Comparison of ENCODE assay signal across 10 mouse cellular contexts in the genomic region with DNA sequence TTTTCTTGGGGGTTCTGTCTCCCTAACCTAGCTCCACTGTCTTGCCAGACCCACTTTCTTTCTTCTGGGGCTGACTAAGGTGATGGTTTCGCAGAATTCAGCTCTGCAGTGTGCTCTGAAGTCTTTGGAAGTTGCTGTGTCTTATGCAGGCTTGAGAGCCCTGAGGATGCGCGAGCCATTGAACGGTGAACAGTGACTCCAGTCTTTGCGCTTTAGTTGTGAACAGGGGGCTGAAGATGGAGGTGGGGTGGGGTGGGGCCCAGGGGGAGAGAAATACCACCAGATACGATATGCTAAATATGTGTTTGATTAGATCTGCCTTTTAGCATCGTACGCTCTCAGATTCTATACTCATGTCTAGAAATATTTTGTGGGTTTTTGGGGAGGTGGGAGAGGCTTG. TPM values are rescaled to one million over a fixed set of nuclear protein-coding genes. Genes with fewer than 3 reads are reported as not detected.
A peak's percentile ranks its signal among the peaks of the same experiment; 100 is the strongest.
DNase-seq lines count a peak whose midpoint lies in the region; ATAC-seq and TF ChIP-seq lines count a peak whose summit lies in the region.
"Had no signal": no experiment of that assay in that cellular context is flagged by ENCODE, and none has a peak within 500 bp of the region (broad histone marks: within the 10 kb centered on the region; RNA-seq: fewer than 3 reads in every experiment).

No protein-coding gene starts in this region.

- H3K27me3 ChIP-seq in kidney, postnatal 0 days (ENCODE audit: insufficient read depth, low read length) = no peaks in the 10 kb centered on the region
- H3K27me3 ChIP-seq in embryonic facial prominence, embryonic 15.5 days = no peaks in the 10 kb centered on the region
- H3K27me3 ChIP-seq in intestine, embryonic 15.5 days (replicated peaks) = no peaks in the 10 kb centered on the region
- no peaks in the 10 kb centered on the region for H3K27me3 ChIP-seq in neural tube, embryonic 12.5 days (replicated peaks)

- WGBS in kidney, postnatal 0 days = 75% methylated on average over 8 of the region's 8 CpGs
- 59% methylated on average over 8 of the region's 8 CpGs for WGBS in embryonic facial prominence, embryonic 15.5 days
- 82% methylated on average over 8 of the region's 8 CpGs for WGBS in intestine, embryonic 15.5 days
- 86% methylated on average over 8 of the region's 8 CpGs for WGBS in neural tube, embryonic 12.5 days

- no peak for TF ChIP-seq CTCF in kidney, postnatal 0 days (IDR thresholded peaks at IDR 0.05; ENCODE audit: low read depth)

- DNase-seq in kidney, postnatal 0 days (ENCODE audit: low spot score) = no peak
- DNase-seq in kidney, postnatal 10 days = no peak
- no peak for DNase-seq in thymus, postnatal 10 days (ENCODE audit: low spot score in 2 of 2)
- no peak for DNase-seq in left cerebral cortex, postnatal 36 days (ENCODE audit: low spot score in 2 of 2)
- DNase-seq: thymus, postnatal 14 days had no signal

- peak overlapping the region; percentile 8; the same call in 1 of the 2 replicates for H3K4me3 ChIP-seq in kidney, postnatal 0 days (replicated peaks; ENCODE audit: low read depth, low read length)
- H3K4me3 ChIP-seq in embryonic facial prominence, embryonic 15.5 days (replicated peaks) = peak overlapping the region; percentile 82
- H3K4me3 ChIP-seq in intestine, embryonic 15.5 days (replicated peaks) = peak overlapping the region; percentile 93
- H3K4me3 ChIP-seq in neural tube, embryonic 12.5 days = peak overlapping the region; percentile 13; the same call in 1 of the 2 replicates

- intact Hi-C loops in left cerebral cortex, postnatal 36 days (cut with DNase I) = loop anchor here (10.0 kb wide), 1 partner anchor 60 kb away; a partner anchor contains a TSS

- ATAC-seq in kidney, postnatal 0 days (replicated peaks; ENCODE audit: low FRiP score, low read depth) = no peak
- ATAC-seq in embryonic facial prominence, embryonic 15.5 days (ENCODE audit: insufficient number of reproducible peaks, low FRiP score, low TSS enrichment, low read depth) = no peak
- no peak for ATAC-seq in intestine, embryonic 15.5 days
- no peak for ATAC-seq in neural tube, embryonic 12.5 days (ENCODE audit: low FRiP score, low read depth)
- no peak for ATAC-seq in erythroid progenitor cell, adult 5-6 weeks (replicated peaks; ENCODE audit: low FRiP score, poor library complexity, severe bottlenecking)

- H3K36me3 ChIP-seq in kidney, postnatal 0 days (ENCODE audit: insufficient read depth, low read length) = 0 out of 2 replicates have a peak, but pooled peaks cover 3% of the 10 kb centered on the region
- H3K36me3 ChIP-seq in embryonic facial prominence, embryonic 15.5 days = peaks cover 4% of the 10 kb centered on the region
- 0 out of 2 replicates have a peak, but pooled peaks cover 2% of the 10 kb centered on the region for H3K36me3 ChIP-seq in intestine, embryonic 15.5 days
- H3K36me3 ChIP-seq in neural tube, embryonic 12.5 days = peaks cover 2% of the 10 kb centered on the region; the same call in 1 of the 2 replicates

- H3K9ac ChIP-seq in kidney, postnatal 0 days (ENCODE audit: low read depth, low read length) = 0 out of 2 replicates have a peak overlapping the region, but pooled peaks have one; percentile 19
- H3K9ac ChIP-seq in embryonic facial prominence, embryonic 15.5 days = no peak overlapping the region
- H3K9ac ChIP-seq in intestine, embryonic 15.5 days = peak overlapping the region; percentile 26; the same call in 1 of the 2 replicates
- peak overlapping the region; percentile 30; the same call in 1 of the 2 replicates for H3K9ac ChIP-seq in neural tube, embryonic 12.5 days

- peak overlapping the region; percentile 73 for H3K27ac ChIP-seq in kidney, postnatal 0 days
- H3K27ac ChIP-seq in embryonic facial prominence, embryonic 15.5 days (replicated peaks) = peak overlapping the region; percentile 96; the same call in 1 of the 2 replicates
- H3K27ac ChIP-seq in intestine, embryonic 15.5 days = peak overlapping the region; percentile 91
- H3K27ac ChIP-seq in neural tube, embryonic 12.5 days = peak overlapping the region; percentile 43; the same call in 1 of the 2 replicates

- no peaks in the 10 kb centered on the region for H3K9me3 ChIP-seq in kidney, postnatal 0 days (replicated peaks; ENCODE audit: low read length)
- H3K9me3 ChIP-seq in embryonic facial prominence, embryonic 15.5 days (replicated peaks) = no peaks in the 10 kb centered on the region
- H3K9me3 ChIP-seq in intestine, embryonic 15.5 days = no peaks in the 10 kb centered on the region
- no peaks in the 10 kb centered on the region for H3K9me3 ChIP-seq in neural tube, embryonic 12.5 days

- H3K4me1 ChIP-seq in kidney, postnatal 0 days (replicated peaks; ENCODE audit: insufficient read depth, low read length) = peaks cover 9% of the 10 kb centered on the region; the same call in 1 of the 2 replicates
- peaks cover 63% of the 10 kb centered on the region for H3K4me1 ChIP-seq in embryonic facial prominence, embryonic 15.5 days
- H3K4me1 ChIP-seq in intestine, embryonic 15.5 days (replicated peaks) = peaks cover 34% of the 10 kb centered on the region
- peaks cover 26% of the 10 kb centered on the region for H3K4me1 ChIP-seq in neural tube, embryonic 12.5 days

- H3K4me2 ChIP-seq in kidney, postnatal 0 days (ENCODE audit: low read length) = peak overlapping the region; percentile 88
- H3K4me2 ChIP-seq in embryonic facial prominence, embryonic 15.5 days (replicated peaks) = peak overlapping the region; percentile 80
- H3K4me2 ChIP-seq in intestine, embryonic 15.5 days (replicated peaks) = peak overlapping the region; percentile 85
- peak overlapping the region; percentile 92 for H3K4me2 ChIP-seq in neural tube, embryonic 12.5 days (replicated peaks)

RNA-seq across cellular contexts. Expression of a gene that starts 2.2 kb away (rescaled TPM):
- 12.7 and 13.0 TPM in 2 replicates for polyA plus RNA-seq in kidney, postnatal 0 days (2015; fragmentation: Nextera tagmentation; extraction: Ambion mirVana)
- polyA plus RNA-seq in embryonic facial prominence, embryonic 15.5 days (2015; fragmentation: Nextera tagmentation; extraction: Ambion mirVana) = 24.2 and 28.1 TPM in 2 replicates
- polyA plus RNA-seq in intestine, embryonic 15.5 days (2015; fragmentation: Nextera tagmentation; extraction: Ambion mirVana) = 11.2 and 11.6 TPM in 2 replicates
- polyA plus RNA-seq in neural tube, embryonic 12.5 days (2016; fragmentation: Nextera tagmentation; extraction: Ambion mirVana) = 12.8 and 14.3 TPM in 2 replicates
- total RNA-seq in erythroid progenitor cell, adult 5-6 weeks (2015; ENCODE audit: low replicate concordance) = 4.7 and 10.9 TPM in 2 replicates
- total RNA-seq in erythroid progenitor cell, adult 5-6 weeks (2017; ENCODE audit: low replicate concordance) = 2.9 and 4.0 TPM in 2 replicates
- 10 to 100 TPM; 36.3 to 45.0 TPM for total RNA-seq in left cerebral cortex, postnatal 36 days (2021)

RNA-seq across cellular contexts. Expression of a gene that starts 17.4 kb away (rescaled TPM):
- polyA plus RNA-seq in kidney, postnatal 0 days (2015; fragmentation: Nextera tagmentation; extraction: Ambion mirVana) = 0.14 TPM in 1 of 2 replicates, not detected in the other
- polyA plus RNA-seq in embryonic facial prominence, embryonic 15.5 days (2015; fragmentation: Nextera tagmentation; extraction: Ambion mirVana) = not detected in 2 replicates
- not detected in 2 replicates for polyA plus RNA-seq in intestine, embryonic 15.5 days (2015; fragmentation: Nextera tagmentation; extraction: Ambion mirVana)
- not detected in 2 replicates for polyA plus RNA-seq in neural tube, embryonic 12.5 days (2016; fragmentation: Nextera tagmentation; extraction: Ambion mirVana)
- not detected in 2 replicates for total RNA-seq in erythroid progenitor cell, adult 5-6 weeks (2015; ENCODE audit: low replicate concordance)
- total RNA-seq in erythroid progenitor cell, adult 5-6 weeks (2017; ENCODE audit: low replicate concordance) = not detected in 2 replicates
- not detected for total RNA-seq in left cerebral cortex, postnatal 36 days (2021)
- total RNA-seq: common myeloid progenitor, adult 5-6 weeks had no signal

RNA-seq across cellular contexts. Expression of a gene that starts 48.0 kb away (rescaled TPM):
- polyA plus RNA-seq in kidney, postnatal 0 days (2015; fragmentation: Nextera tagmentation; extraction: Ambion mirVana) = not detected in 2 replicates
- polyA plus RNA-seq in embryonic facial prominence, embryonic 15.5 days (2015; fragmentation: Nextera tagmentation; extraction: Ambion mirVana) = not detected in 2 replicates
- polyA plus RNA-seq in intestine, embryonic 15.5 days (2015; fragmentation: Nextera tagmentation; extraction: Ambion mirVana) = not detected in 2 replicates
- polyA plus RNA-seq in neural tube, embryonic 12.5 days (2016; fragmentation: Nextera tagmentation; extraction: Ambion mirVana) = not detected in 2 replicates
- not detected in 2 replicates for total RNA-seq in erythroid progenitor cell, adult 5-6 weeks (2015; ENCODE audit: low replicate concordance)
- total RNA-seq in erythroid progenitor cell, adult 5-6 weeks (2017; ENCODE audit: low replicate concordance) = not detected in 2 replicates
- total RNA-seq in left cerebral cortex, postnatal 36 days (2021) = not detected
- total RNA-seq: common myeloid progenitor, adult 5-6 weeks had no signal

Comparison
In these comparisons a context has a peak if more than half of its experiments do, and no peak if none do; other contexts are left out.
1. H3K27ac ChIP-seq: peak in every context shown above with its lines; median percentile 96 in embryonic facial prominence, embryonic 15.5 days; 91 in intestine, embryonic 15.5 days; 73 in kidney, postnatal 0 days; 43 in neural tube, embryonic 12.5 days.
2. H3K4me3 ChIP-seq: peak in every context shown above with its lines; median percentile 93 in intestine, embryonic 15.5 days; 82 in embryonic facial prominence, embryonic 15.5 days; 13 in neural tube, embryonic 12.5 days; 8 in kidney, postnatal 0 days.